Mouse (Mus musculus) neutrophil, adult 5-6 weeks (primary cell): ENCODE measurements around the gene Cckar. TPM values are rescaled to one million over a fixed set of nuclear protein-coding genes. Genes with fewer than 3 reads are reported as not detected.
"Not testable (repeated sequence)": the region's sequence is repeated elsewhere in the genome, so short reads cannot be mapped to it uniquely, and the experiment has no call there.

Experiments used
- ATAC-seq: fragments of 151-379, 151-347 bp; 2 replicates; pipeline ENCODE4 v1.8.0; 2017; ENCODE audit warnings: mild to moderate bottlenecking, moderate TSS enrichment; ENCODE audit not compliant: insufficient number of reproducible peaks, poor library complexity, low FRiP score, severe bottlenecking; ENCODE audit errors: extremely low read depth
- total RNA-seq: library from RNA; stranded (forward); fragments of 200-1000 nt; gene quantifications from 2 replicates; pipeline ENCODE4 v1.2.3, GENCODE M21; 2017

Cckar gene
- total RNA-seq, 1 experiment from 2014 or later = not detected

DNA sequence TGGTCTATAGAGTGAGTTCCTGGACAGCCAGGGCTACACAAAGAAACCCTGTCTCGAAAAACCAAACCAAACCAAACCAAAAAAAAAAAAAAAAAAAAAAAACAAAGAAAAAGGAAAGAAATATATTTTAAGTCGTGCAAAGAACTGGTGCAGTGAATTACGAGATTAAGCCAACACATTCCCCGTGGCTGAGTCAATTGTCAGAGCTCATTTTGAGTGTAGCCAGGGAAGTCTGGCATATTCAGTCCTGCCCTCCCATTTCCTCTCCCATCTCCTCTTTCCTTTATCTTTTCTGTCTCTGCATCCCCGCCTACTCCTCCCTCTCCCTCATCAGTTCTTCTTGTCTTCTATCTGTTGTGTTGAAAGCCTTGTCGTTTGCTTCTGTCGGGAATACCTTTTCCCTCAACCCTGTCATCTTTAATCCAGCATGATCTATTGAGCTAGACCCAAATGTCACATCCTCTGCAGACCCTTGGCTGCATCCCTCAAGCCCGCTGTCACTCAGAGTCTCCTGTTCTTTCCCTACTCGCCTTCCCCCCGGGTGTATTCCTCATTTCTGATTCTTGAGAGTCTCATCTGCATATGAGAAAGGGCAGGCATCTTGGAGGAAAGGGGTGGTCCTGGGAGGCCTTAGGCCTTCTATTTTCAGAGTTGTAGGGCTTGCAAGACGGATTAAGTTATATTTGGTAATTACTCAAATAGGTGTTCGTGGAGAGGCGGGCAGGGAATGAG lies 29.3 kb downstream of the Cckar start:
- no peak for ATAC-seq

DNA sequence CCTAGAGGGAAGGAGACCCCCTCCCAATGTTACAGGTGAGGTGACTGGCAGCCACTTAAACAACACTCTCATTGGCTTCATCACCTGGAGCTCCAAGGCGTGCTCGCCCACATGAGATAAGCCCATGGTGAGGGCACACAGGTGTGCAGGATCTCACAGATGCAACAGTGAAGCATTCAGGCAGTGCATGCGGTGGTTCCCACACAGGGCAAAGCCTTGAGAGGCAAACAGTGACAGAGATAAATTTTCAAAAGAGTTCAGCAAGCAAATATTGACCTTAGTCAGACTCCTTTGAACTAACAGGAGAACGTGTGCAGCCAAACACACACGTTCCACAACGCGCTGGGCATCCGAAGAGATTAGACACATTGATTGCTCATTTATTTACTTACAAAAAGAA lies 30.8 kb downstream of the Cckar start:
- no peak for ATAC-seq

DNA sequence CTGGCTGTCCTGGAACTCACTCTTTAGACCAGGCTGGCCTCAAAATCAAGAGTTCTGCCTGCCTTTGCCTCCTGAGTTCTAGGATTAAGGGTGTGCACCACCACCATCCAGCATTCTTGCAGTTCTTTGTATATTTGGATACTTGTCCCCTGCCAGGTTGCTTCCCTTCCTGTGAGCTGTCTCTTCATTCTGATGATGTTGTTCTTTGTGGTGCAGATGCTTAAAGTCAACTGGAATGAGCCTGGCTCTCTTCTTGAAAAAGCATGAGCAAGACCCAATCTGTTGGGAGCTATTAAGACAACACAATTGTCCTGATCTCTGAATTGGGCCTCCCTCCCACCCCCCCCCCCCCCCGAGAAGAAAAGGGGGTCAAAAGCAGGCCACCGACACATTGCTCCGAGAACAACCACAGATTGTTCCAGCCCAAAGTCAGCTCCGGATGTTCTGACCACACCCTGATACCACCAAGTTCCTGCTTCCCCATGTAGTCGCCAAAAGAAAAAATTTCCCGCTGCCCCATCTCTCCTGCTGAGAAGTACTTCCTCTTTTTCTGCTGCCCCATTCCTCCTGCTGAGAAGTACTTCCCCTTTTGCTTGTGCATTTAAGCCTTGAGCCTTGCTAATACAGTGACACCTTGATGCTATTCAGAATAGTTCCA lies 33.9 kb downstream of the Cckar start:
- not testable (repeated sequence) for ATAC-seq

DNA sequence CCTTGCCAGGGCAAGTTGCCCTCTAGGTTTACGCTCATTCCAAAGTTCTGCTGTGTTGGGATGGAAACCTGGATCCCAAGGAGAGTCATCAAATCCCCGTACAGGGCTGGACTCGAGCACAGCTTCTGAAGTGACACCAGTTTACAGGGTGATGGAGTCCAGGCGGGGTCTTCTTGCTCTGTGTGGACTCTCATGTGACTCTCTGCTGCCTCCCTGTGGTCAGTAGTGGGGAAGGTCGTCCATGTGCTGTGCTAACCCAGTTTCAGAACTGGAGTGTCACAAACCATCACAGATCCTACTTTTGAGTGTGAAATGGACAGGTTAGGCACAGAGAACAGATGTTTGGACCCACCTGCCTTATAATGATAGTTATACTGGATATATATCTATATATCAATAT lies 35.2 kb downstream of the Cckar start:
- no peak for ATAC-seq

DNA sequence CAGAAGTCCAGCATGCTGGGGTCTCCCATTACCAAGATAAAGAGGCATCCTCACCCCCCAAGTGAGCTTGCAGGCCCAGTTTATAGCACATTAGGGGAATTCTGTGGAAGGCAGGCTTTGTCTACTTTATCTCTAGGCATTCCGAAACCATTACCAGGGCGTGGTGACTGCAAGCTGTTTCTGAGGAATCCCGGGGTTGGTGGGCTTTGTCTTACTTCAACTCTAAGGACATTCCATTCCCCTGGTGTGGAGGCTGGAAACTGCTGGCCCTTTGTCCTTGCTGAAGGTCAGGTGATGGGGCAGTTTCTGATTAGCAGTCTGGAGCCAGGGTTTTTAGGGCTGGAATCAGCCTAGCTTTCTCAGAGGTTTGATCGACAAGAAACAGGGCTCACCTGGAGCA lies 36.0 kb downstream of the Cckar start:
- no peak for ATAC-seq

DNA sequence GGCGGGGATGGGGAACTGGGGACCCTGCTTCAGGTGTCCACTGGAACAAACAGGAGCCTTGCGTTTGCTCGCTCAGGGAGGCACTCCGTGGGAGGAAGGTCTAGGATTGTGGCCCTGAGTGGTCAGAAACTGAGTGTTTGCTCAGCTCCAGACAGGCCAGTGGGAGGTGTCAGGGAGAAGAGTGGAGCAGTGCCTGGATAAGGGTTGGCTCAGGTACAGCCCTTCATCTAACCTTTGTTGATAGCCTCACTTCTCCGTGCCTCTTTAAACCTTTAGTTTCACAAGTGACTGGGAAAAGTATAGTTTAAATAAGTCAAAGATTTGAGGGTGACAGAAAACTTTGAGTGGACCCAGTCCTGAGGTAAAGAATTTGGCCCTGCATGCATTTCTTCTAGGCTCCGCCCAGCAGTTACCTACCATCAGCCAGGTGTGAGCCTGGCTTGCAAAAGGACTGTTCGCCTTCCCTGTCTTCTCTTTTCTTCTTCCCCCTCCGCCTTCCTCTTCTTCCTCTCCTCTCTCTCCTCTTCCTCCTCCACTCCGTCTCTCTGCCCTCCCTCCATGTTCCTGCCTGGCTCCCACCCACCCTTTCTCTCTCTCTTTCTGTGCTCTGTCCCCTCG lies 37.1 kb downstream of the Cckar start:
- ATAC-seq = no peak

DNA sequence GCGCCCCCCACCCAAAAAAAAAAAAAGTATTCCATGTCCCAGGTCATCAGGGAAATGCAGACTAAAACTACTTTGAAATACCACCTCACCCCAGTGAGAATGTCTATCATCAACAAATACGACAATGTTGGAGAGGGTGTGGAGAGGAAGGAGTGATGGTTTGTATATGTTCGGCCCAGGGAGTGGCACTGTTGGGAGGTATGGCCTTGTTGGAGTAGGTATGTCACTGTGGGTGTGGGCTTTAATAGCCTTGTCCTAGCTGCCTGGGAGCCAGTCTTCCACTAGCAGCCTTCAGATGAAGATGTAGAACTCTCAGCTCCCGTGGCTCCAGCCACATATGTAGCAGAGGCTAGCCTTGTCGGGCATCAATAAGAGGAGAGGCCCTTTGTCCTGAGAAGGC lies 39.5 kb downstream of the Cckar start:
- no peak for ATAC-seq

DNA sequence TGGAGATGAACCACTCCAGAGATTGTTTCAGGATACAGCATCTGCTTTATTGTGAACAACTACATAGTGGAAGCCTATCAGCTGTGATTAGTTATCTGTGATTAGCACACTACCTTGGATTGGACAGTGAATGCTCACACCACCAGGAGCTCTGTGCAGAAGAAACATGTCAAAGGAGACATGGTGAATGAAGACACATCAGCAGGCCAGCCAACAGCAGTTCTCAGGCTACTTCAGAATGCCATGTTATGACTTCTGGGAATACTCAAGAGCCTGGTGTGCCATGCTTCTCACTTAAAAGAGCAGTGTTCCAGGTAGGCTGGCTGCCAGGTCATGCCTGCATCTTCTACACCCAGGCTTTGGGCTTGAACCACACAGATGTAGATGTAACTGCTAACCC lies 43.8 kb downstream of the Cckar start:
- no peak for ATAC-seq

DNA sequence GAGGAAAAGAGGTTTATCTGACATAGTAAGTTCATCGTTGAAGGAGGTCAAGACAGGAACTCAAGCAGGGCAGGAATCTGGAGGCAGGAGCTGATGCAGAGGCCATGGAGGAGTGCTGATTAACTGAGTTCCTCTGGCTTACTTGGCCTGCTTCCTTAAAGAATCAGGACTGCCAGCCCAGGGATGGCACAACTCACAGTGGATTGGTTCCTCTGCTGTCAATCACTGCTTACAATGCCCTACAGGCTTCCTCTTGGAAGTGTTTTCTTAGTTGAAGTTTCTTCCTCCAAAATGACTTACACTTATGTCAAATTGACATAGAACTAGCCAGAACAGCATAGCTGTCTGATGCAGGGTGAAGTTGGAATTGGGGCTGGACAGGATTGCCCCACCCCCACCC lies 45.1 kb downstream of the Cckar start:
- ATAC-seq = no peak

DNA sequence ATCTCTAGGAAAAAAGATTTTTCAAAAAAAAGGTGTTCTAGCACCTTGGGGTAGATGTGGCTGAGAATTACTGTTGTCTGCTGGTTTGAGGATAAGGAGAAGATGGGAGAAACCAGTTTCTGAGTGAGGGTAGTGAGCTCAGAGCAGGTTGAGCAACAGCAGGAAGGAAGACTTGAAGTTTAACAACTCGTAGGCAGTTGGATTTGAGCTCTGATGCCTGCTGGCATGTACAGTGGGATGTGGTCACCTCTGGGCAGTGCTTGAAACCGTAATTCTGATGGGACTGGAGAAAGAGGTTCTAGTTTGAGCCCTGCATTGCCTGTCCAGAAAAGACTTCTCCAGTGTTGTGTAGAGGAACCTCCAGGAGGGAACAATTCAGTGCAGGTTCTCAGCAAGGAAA lies 46.0 kb downstream of the Cckar start:
- no peak for ATAC-seq

DNA sequence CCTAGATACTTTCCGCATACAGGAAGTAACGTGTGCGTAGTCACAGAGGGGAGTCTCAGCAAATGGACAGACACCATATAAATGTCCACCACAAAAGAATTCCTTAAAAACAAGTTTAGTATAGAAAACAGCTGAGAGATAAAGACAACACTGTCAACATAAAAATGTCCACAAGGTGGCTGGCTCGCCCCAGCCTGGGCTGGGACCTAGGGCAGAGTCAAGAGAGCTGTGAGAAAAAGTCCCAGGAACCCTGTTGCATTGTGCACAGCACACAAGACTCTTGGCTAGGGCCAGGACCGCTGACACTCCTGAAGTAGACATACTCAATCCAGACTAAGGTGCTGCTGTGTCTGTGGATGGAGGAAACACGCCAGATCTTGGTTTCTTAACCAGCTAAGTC lies 49.6 kb downstream of the Cckar start:
- ATAC-seq = no peak

DNA sequence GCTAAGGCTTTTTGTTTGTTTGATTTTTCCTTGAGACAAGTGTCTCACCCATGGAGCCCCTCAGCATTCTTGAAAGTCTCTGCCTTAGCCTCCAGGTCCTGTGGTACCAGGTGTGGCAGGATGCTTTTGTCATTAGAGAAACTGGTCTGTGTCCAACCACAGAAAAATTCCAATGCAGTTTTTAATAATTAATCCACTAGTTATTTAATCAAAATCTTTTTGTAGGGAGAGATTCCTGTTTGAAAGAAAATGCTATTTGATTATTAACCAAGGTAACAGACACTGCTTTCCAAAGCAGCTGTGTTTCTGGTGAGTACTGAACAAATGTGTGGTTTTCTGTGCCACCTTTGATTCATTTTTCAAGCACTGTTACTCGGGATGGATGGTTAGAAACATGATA lies 50.9 kb downstream of the Cckar start:
- no peak for ATAC-seq

Other genes starting within 250 kb of the Cckar start
- gene Rbpj, start 241.6 kb downstream of the Cckar start, total RNA-seq = 30.1 and 33.0 TPM in 2 replicates
- 0.47 and 3.4 TPM in 2 replicates for gene Tbc1d19, start 101.9 kb upstream of the Cckar start, total RNA-seq